Mouse (Mus musculus) ES-Bruce4 (cell line): ENCODE data around the gene Zfp619.

ENCODE experiments used
- CTCF ChIP-seq: IDR thresholded peaks from one replicate; pipeline ENCODE4 v1.8.1; 2011; ENCODE audit warnings: low read depth, low read length
- POLR2A ChIP-seq: IDR thresholded peaks from one replicate; pipeline ENCODE4 v1.8.1; 2011; ENCODE audit warnings: low read length; ENCODE audit not compliant: insufficient read depth

DNA sequence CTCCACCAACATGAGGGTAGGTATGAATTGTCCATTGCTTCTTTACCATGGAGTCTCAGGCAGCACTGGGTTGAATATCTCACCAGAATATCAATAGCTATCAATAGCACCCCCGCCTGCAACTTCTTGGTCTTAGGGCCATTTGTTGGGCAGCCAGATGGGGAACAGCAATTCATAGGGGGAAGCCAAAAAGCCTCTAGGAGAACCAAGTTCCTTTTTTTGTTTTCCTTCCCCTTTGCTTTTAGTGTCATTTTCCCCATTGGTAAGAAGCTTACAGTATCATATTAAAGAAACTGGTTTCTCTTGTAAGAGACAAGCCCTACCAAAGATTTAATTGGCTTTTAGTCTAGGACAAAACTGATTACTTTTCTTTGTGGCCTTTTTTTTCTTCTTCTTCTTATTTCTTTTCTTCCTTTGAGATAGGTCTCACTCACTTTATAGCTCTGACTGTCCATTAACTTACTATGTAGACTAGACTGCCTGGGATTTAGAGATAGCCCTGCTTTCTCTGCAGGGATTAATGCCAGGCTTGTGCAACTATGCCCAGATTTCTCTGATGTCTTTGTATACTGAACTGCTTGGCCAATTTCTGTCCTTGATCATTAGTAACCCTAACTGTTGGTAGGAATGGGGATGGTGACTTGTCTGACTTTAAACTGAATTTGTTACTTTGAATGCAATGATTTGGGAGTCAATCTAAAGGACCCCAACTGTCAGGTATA is 6.3 kb downstream of the Zfp619 start:
- no peak for TF ChIP-seq CTCF
- no peak for TF ChIP-seq POLR2A
